Mouse (Mus musculus): ENCODE data around the gene Nostrin. TPM values are rescaled to one million over a fixed set of nuclear protein-coding genes. Genes with fewer than 3 reads are reported as not detected.

The Nostrin gene
- polyA plus RNA-seq (2012; ENCODE audit: low replicate concordance): 0.10 TPM in 1 of 2 replicates, not detected in the other

DNA sequence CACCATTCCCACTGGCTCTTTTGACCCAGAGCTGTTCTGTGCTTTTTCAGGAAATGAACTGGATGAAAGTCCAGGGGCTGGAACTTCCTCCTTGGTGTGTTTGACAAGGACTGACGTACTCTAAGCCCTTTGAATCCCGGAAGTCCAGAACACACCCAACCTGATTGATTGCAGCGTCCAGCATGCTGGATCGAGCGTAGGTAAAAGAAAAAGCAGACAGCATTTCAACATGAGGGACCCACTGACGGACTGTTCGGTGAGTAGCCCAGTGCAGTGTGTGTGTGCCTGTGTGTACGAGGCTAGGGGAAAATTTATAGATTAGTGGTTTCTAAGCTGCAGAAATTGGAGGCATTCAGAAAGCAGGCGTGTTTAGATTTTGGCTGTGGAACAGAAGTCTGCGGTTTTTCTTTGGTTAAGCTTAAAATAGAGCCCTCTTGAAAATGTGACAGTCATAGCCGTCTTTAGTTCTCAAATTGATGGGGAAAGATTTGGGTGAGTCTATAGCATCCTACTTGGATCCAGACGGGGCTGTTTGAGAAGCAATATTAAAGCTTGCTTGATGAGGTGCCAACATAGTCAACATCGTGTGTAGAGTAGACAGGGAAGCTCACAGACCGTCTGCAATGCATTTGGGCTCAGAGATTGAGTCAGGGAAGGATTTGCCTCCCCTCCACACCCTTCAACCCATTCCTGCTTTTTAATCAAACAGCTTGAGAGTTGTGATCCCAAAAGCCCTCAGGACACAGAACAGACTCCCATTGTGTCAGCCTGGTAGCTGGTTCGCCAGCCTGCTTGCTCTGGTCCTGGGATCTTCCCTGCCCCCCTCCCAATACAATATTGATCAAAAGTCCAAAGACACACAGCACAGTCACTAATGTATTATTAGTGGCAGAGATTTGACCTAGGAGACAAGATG is at the start of gene Nostrin:
Gene Nostrin (plus strand): TSS at position 140 of the 916 bp plus-strand sequence.

DNA sequence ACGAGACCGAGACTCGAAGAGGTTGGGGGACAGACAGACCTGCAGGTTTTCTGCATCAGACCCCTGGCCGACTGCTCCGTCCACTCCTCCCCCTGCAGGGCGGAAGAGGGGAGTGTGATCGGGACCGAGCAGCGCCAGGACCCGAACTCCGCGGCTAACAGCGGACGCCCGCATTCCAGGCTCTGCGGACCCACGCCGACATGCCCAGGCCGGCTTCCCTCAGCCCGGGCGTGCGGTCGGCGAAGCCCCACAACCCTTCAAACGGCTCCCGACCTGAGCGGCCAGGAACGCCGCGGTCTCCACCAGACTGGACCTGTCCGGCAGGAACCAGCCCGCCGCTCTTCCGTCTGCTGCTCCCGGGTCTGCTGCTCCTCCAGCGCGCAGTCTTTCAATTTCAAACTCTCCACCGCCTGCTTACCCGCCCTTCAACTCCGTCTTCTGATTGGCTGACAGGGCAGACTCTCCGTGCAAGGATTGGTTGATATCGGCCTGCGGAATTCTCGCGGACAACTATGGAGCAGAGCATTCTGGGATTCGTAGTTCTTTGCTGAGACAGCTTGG is 70.3 kb downstream of the Nostrin start, which contains the start of gene Spc25:
Gene Spc25 (minus strand): TSS at position 404 of the 561 bp plus-strand sequence.

DNA sequence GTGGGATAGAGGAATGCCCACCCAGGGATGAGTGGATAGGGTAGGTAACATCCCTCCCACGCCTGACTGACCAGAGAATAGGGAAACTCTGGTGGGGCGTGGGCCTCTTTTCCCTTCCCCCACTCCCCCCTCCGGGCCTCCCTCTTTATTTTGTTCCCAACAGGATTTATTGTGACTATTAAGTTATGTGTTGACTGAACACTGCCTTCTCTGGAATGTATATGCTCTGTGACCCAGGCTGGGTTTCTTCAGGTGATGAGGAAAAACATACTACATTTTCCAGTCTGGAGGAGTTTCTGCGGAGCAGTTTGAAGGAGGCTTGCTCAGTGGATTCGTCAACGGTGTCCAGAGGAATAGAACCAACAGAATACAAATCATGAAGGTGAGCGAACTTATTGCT is 75.2 kb downstream of the Nostrin start, which contains the start of gene G6pc2:
Gene G6pc2 (plus strand): TSS at position 301 of the 400 bp plus-strand sequence.

Other genes with a start within 250 kb of the Nostrin start
- gene Spc25, start 70.4 kb downstream of the Nostrin start, polyA plus RNA-seq (2012; ENCODE audit: low replicate concordance): 1.4 and 5.7 TPM in 2 replicates
- gene G6pc2, start 75.3 kb downstream of the Nostrin start, polyA plus RNA-seq (2012; ENCODE audit: low replicate concordance): not detected in 2 replicates
- gene Abcb11, start 206.8 kb downstream of the Nostrin start, polyA plus RNA-seq (2012; ENCODE audit: low replicate concordance): not detected in 2 replicates
- gene Dhrs9, start 244.6 kb downstream of the Nostrin start, polyA plus RNA-seq (2012; ENCODE audit: low replicate concordance): 0.37 and 0.61 TPM in 2 replicates